Mouse (Mus musculus) liver, embryonic 14.5 days (tissue): ENCODE measurements around the gene Cdhr2. TPM values are rescaled to one million over a fixed set of nuclear protein-coding genes. Genes with fewer than 3 reads are reported as not detected.

Experiments used
- ATAC-seq: fragments of 200-750 bp; cut with Nextera tagmentation; 2 replicates; pipeline ENCODE4 v1.8.0; 2017; ENCODE audit warnings: moderate number of reproducible peaks, mild to moderate bottlenecking, moderate library complexity; ENCODE audit not compliant: insufficient read depth
- DNase-seq, 3 experiments: peaks; one replicate each; pipeline ENCODE4 v3.0.0-alpha.2; 2012 to 2013; ENCODE audit warnings: low read depth in 3 of 3, low spot score in 3 of 3
- H3K27ac ChIP-seq: fragments of 300-500 bp; sonication (generic); 2 replicates; pipeline ENCODE4 v1.5.1; 2014; ENCODE audit warnings: moderate library complexity, mild to moderate bottlenecking, control low read depth, inconsistent platforms
- H3K27me3 ChIP-seq: fragments of 300-500 bp; sonication (generic); 2 replicates; pipeline ENCODE4 v1.6.1; 2014; ENCODE audit warnings: mild to moderate bottlenecking, low read length, moderate library complexity; ENCODE audit not compliant: control insufficient read depth, insufficient read depth
- H3K36me3 ChIP-seq: fragments of 300-500 bp; sonication (generic); replicated peaks from 2 replicates; pipeline ENCODE4 v1.6.1; 2014; ENCODE audit warnings: low read depth; ENCODE audit not compliant: control insufficient read depth, insufficient read depth
- H3K4me1 ChIP-seq, 2 experiments: fragments of 200-500 bp in 1 of 2; fragments of 300-500 bp in 1 of 2; sonication (generic) in 1 of 2; replicated peaks; 2 replicates each; pipeline ENCODE4 v1.6.1; 2012 to 2014; ENCODE audit warnings: antibody characterized with exemption in 1 of 2, inconsistent platforms in 1 of 2, low read length in 1 of 2; ENCODE audit not compliant: control insufficient read depth in 2 of 2, insufficient read depth in 2 of 2
- H3K4me2 ChIP-seq: fragments of 300-500 bp; sonication (generic); 2 replicates; pipeline ENCODE4 v1.6.1; 2014; ENCODE audit warnings: low read depth, mild to moderate bottlenecking, control low read depth, moderate library complexity
- H3K4me3 ChIP-seq, 2 experiments: fragments of 200-500 bp in 1 of 2; fragments of 300-500 bp in 1 of 2; sonication (generic) in 1 of 2; 2 replicates each; pipeline ENCODE4 v1.5.1; 2012 to 2014; ENCODE audit warnings: low read depth in 2 of 2, low read length in 2 of 2, mild to moderate bottlenecking in 2 of 2, control low read depth in 1 of 2, inconsistent platforms in 1 of 2, moderate library complexity in 1 of 2; ENCODE audit not compliant: insufficient read depth in 1 of 2
- H3K9ac ChIP-seq: fragments of 300-500 bp; sonication (generic); replicated peaks from 2 replicates; pipeline ENCODE4 v1.6.1; 2014; ENCODE audit warnings: mild to moderate bottlenecking, control low read depth, moderate library complexity
- H3K9me3 ChIP-seq: fragments of 300-500 bp; sonication (generic); 2 replicates; pipeline ENCODE4 v1.6.1; 2016; ENCODE audit warnings: low read length, mixed read lengths; ENCODE audit not compliant: control insufficient read depth
- CTCF ChIP-seq: IDR thresholded peaks from 2 replicates; pipeline ENCODE4 v1.5.1; 2016; ENCODE audit warnings: antibody characterized with exemption, low read depth, control low read depth
- EP300 ChIP-seq: IDR thresholded peaks from 2 replicates; pipeline ENCODE4 v1.6.1; 2016; ENCODE audit warnings: antibody characterized with exemption, low read depth
- WGBS: fragments of 180-500 bp; shearing (Covaris S2); extraction: QIAGEN DNeasy Blood & Tissue Kit; methylation state at CpG from one replicate; pipeline ENCODE4 v1.1.7; 2014; ENCODE audit not compliant: insufficient replicate concordance; 5-methylcytosine and 5-hydroxymethylcytosine counted together
- polyA plus RNA-seq, 2 experiments: library from polyadenylated mRNA; depleted of rRNA in 1 of 2; stranded (reverse) in 1 of 2; unstranded in 1 of 2; fragments of >200 nt; fragmentation: Nextera tagmentation in 1 of 2; extraction: Ambion mirVana in 1 of 2; gene quantifications; 2 replicates each; pipeline versions ENCODE4 v1.2.1 to v1.2.3; 2012 to 2014

The Cdhr2 gene
- polyA plus RNA-seq, 2 experiments: 6.6 to 8.6 TPM

DNA sequence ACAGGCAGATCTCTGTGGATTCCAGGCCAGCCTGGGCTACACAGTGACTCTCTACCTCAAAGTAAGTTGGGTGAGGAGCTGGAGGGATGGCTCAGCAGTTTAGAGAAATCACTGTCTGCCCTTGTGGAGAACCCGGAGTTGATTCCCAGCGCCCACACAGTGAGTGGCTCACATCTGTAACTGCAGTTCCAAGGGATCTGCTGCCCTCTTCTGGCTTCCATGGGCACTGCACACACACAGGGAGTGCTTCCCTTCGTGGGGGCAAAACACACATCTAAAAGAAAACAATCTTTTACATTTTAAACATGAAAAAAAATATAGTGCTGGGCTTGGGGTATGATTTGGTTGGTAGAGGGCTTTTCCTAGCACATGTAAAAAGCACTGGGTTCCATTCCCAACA lies 21.9 kb downstream of the Cdhr2 start:
- ATAC-seq (no peak), DNase-seq (no peak)
- TF ChIP-seq EP300: no peak
- TF ChIP-seq CTCF: peak; percentile 52
- no peak overlapping the region for H3K4me3 ChIP-seq
- peaks cover 3% of the 10 kb centered on the region; the same call in 1 of the 2 replicates for H3K9me3 ChIP-seq
- H3K4me2 ChIP-seq: no peak overlapping the region
- H3K27me3 ChIP-seq: no peaks in the 10 kb centered on the region
- no peaks in the 10 kb centered on the region for H3K4me1 ChIP-seq
- 89% methylated on average over 3 of the region's 3 CpGs for WGBS
- no peak overlapping the region for H3K27ac ChIP-seq
- no peaks in the 10 kb centered on the region for H3K36me3 ChIP-seq
- H3K9ac ChIP-seq: no peak overlapping the region

DNA sequence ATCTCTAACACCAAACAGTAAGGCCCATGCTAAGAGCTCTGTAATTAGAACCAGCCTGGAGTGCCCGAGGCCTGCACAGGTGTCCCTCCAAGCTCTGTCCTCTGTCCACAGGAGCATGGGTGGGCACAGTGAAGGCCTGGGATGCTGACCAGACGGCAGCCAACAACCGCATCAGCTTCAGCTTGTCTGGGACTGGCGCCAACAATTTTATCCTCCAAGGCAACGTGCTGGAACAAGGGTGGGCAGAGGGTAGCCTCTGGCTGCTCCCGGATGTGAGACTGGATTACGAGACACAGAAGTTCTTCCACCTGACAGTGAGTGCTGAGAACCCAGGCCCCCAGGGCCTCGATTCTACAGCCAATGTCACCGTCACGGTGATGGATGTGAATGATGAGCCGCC lies 24.9 kb downstream of the Cdhr2 start:
- H3K36me3 ChIP-seq: no peaks in the 10 kb centered on the region
- no peak overlapping the region for H3K9ac ChIP-seq
- peaks cover 3% of the 10 kb centered on the region; the same call in 1 of the 2 replicates for H3K9me3 ChIP-seq
- H3K27ac ChIP-seq: no peak overlapping the region
- H3K4me2 ChIP-seq: no peak overlapping the region
- DNase-seq (no peak), ATAC-seq (no peak)
- no peak overlapping the region for H3K4me3 ChIP-seq
- H3K27me3 ChIP-seq: no peaks in the 10 kb centered on the region
- WGBS: 64% methylated on average over 11 of the region's 11 CpGs
- TF ChIP-seq EP300 (no peak), CTCF (no peak)
- no peaks in the 10 kb centered on the region for H3K4me1 ChIP-seq

DNA sequence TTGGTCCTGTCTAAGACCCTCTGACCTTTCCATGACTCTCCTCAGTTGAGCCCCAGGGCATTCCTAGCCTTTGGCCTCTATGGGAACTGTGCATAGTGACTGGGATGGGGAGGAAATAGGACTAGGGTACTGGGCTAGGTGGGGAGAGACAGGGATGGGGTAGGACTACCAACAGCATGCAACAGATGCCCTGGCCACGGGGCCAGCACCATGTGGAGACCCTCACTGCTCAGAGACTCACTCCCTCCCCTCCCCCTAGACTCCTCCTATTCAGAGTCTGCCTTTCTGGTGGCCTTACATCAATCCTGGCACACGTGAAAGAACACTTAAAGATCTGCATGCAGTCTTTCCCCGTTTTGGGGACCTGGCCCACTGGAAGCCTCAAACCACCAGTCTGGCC lies 35.7 kb downstream of the Cdhr2 start:
- Histone ChIP-seq H3K4me2 (no peak overlapping the region), H3K4me1 (no peaks in the 10 kb centered on the region), H3K9ac (no peak overlapping the region), H3K4me3 (no peak overlapping the region), H3K36me3 (no peaks in the 10 kb centered on the region), H3K27me3 (peaks cover 26% of the 10 kb centered on the region), H3K27ac (no peak overlapping the region), H3K9me3 (no peaks in the 10 kb centered on the region)
- DNase-seq (no peak), ATAC-seq (no peak)
- TF ChIP-seq EP300 (no peak), CTCF (no peak)
- 9% methylated on average over 3 of the region's 3 CpGs for WGBS

DNA sequence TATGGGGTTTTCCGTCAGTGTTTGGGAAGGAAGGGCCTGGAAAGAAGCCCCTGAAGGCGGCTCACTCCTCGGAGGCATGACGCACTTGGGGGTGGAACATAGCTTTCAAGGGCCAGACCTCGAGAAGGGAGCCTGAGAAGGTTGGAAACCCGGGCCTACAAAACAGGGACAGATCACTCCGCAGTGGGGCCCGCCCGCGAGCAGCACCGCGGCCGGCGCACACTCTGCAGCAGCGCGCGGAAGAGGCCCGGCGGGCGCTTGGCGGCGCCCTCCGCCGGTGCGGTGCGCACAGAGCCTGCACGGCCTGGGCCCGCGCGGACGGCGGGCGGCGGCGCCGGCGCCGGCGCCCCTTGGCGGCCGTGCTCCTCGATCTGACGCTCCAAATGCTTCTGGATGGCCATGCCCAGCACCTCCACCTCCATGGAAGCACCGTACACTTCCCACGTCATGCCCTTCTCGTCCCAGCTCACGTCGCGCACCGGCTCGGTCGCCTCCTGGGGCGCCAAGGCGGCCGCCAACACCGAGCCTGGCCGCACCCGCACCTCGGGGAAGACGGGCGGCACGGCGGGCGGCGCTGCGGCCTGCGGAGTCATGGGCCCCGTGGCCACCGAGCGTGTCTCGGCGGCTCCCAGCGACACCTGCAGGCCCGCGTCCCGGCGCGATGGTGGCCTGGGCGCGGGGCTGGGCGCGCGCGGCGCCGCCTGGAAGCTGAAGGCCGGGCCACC lies 36.4 kb downstream of the Cdhr2 start:
- H3K4me1 ChIP-seq: no peaks in the 10 kb centered on the region
- H3K9me3 ChIP-seq: no peaks in the 10 kb centered on the region
- TF ChIP-seq EP300 (no peak), CTCF (no peak)
- H3K4me2 ChIP-seq: peak overlapping the region; percentile 34
- ATAC-seq (no peak), DNase-seq (no peak)
- 3% methylated on average over 87 of the region's 87 CpGs for WGBS
- H3K27ac ChIP-seq: no peak overlapping the region
- no peaks in the 10 kb centered on the region for H3K36me3 ChIP-seq
- peaks cover 26% of the 10 kb centered on the region for H3K27me3 ChIP-seq
- peak overlapping the region in 1 of 2 experiments; percentile 13; a peak in 1 of 4 replicates for H3K4me3 ChIP-seq
- no peak overlapping the region for H3K9ac ChIP-seq

DNA sequence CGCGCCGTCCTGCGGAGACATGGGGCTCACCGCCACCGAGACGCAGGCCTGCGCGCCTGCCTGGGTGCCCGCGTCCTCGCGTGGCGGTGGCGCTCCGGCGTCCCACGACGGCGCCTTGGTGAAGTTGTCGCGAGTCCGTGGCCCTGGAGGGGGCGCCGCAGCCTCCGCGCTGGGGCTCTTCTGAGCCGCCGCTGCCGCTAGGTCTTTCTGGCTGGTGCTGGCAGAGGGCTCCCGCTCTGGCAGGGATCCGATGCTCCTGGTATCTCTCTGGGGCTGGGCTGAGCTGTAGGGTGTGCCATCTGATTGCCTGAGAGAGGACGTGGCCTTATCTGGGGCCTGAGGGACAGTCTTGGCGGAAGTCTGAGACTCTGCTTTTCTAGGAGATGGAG lies 36.9 kb downstream of the Cdhr2 start:
- H3K9me3 ChIP-seq: no peaks in the 10 kb centered on the region
- no peak overlapping the region for H3K27ac ChIP-seq
- H3K36me3 ChIP-seq: no peaks in the 10 kb centered on the region
- DNase-seq (no peak), ATAC-seq (no peak)
- H3K9ac ChIP-seq: no peak overlapping the region
- peaks cover 26% of the 10 kb centered on the region for H3K27me3 ChIP-seq
- H3K4me1 ChIP-seq: no peaks in the 10 kb centered on the region
- no peak overlapping the region for H3K4me3 ChIP-seq
- H3K4me2 ChIP-seq: no peak overlapping the region
- 4% methylated on average over 34 of the region's 34 CpGs for WGBS
- TF ChIP-seq EP300 (no peak), CTCF (no peak)
